In genomic region chr6:70921274-70922074, GRCm38 (mm10) we compare ENCODE assay signal across 9 mouse cellular contexts. TPM values are rescaled to one million over a fixed set of nuclear protein-coding genes. Genes with fewer than 3 reads are reported as not detected.
DNase-seq lines count a peak whose midpoint lies in the region; ATAC-seq and TF ChIP-seq lines count a peak whose summit lies in the region.
"Had no signal": no experiment of that assay in that cellular context is flagged by ENCODE, and none has a peak within 500 bp of the region (broad histone marks: within the 10 kb centered on the region; RNA-seq: fewer than 3 reads in every experiment).

No protein-coding gene starts in this region.

- H3K4me2 ChIP-seq in liver, embryonic 12.5 days = peak overlapping the region; percentile 37; the same call in 1 of the 2 replicates

- H3K9me3 ChIP-seq in heart, embryonic 10.5 days = no peaks in the 10 kb centered on the region
- no peaks in the 10 kb centered on the region for H3K9me3 ChIP-seq in liver, embryonic 12.5 days (replicated peaks)

- in situ Hi-C loops in Patski (cut with MboI; ENCODE audit: low pct_unique_long_range_greater_than_20kb) = loop anchor here (5.0 kb wide), 1 partner anchor 119 kb away; no protein-coding TSS in a partner anchor

- TF ChIP-seq CTCF in Patski (IDR thresholded peaks at IDR 0.05) = peak; percentile 93

- H3K36me3 ChIP-seq in heart, embryonic 10.5 days = no peaks in the 10 kb centered on the region
- no peaks in the 10 kb centered on the region for H3K36me3 ChIP-seq in liver, embryonic 12.5 days

- peak; percentile 44 for ATAC-seq in Patski
- peak; percentile 83 for ATAC-seq in common myeloid progenitor, adult 5-6 weeks (replicated peaks; ENCODE audit: low read depth, poor library complexity, severe bottlenecking)
- no peak for ATAC-seq in liver, embryonic 12.5 days

- peaks cover 7% of the 10 kb centered on the region for H3K4me1 ChIP-seq in heart, embryonic 10.5 days
- no peaks in the 10 kb centered on the region for H3K4me1 ChIP-seq in liver, embryonic 12.5 days

- H3K9ac ChIP-seq in liver, embryonic 12.5 days = no peak overlapping the region

- CTCF ChIA-PET in Patski (lab: Charles Lee) = interaction anchor here (0.6 to 4.5 kb wide), 12 partner anchors 13 to 122 kb away, joined by 3 to 24 read pairs (median 3); no protein-coding TSS in a partner anchor

- POLR2A ChIA-PET in Patski (lab: Charles Lee) = no interaction called here

- H3K4me3 ChIP-seq in heart, embryonic 10.5 days = peak overlapping the region; percentile 42
- H3K4me3 ChIP-seq in liver, embryonic 12.5 days = no peak overlapping the region

- peak; percentile 50 to 53 for DNase-seq in B cell, adult 2 months
- DNase-seq in Patski (ENCODE audit: low read depth, low spot score) = no peak
- DNase-seq in heart, embryonic 10.5 days (ENCODE audit: low spot score) = no peak
- DNase-seq in kidney, adult 9 months = peak; percentile 39
- peak; percentile 61 for DNase-seq in neural tube, embryonic 10.5 days (ENCODE audit: extremely low spot score, low spot score)
- DNase-seq in thymus, postnatal 0 days (ENCODE audit: low spot score) = peak; percentile 39

- WGBS in heart, embryonic 10.5 days = 5% methylated on average over 22 of the region's 22 CpGs
- 16% methylated on average over 22 of the region's 22 CpGs for WGBS in liver, embryonic 12.5 days (ENCODE audit: insufficient replicate concordance)

- H3K27me3 ChIP-seq in Patski = peaks cover 4% of the 10 kb centered on the region
- H3K27me3 ChIP-seq in heart, embryonic 10.5 days (ENCODE audit: insufficient read depth, poor library complexity, severe bottlenecking) = 0 out of 2 replicates have a peak, but pooled peaks cover 8% of the 10 kb centered on the region
- peaks cover 19% of the 10 kb centered on the region; the same call in 1 of the 2 replicates for H3K27me3 ChIP-seq in liver, embryonic 12.5 days (replicated peaks)

- H3K27ac ChIP-seq in heart, embryonic 10.5 days = no peak overlapping the region
- no peak overlapping the region for H3K27ac ChIP-seq in liver, embryonic 12.5 days

RNA-seq across cellular contexts. Expression of gene Tex37, which starts 2.7 kb away (rescaled TPM):
- polyA plus RNA-seq in Patski (2021) = not detected
- total RNA-seq in common myeloid progenitor, adult 5-6 weeks (2017) = not detected in 2 replicates
- polyA plus RNA-seq in heart, embryonic 10.5 days (2016; fragmentation: Nextera tagmentation; extraction: Ambion mirVana) = not detected in 2 replicates
- not detected in 2 replicates for polyA plus RNA-seq in liver, embryonic 12.5 days (2016; fragmentation: Nextera tagmentation; extraction: Ambion mirVana)
- 0.15 TPM in 1 of 2 replicates, not detected in the other for polyA plus RNA-seq in thymus, postnatal 0 days (2015; fragmentation: Nextera tagmentation; extraction: Ambion mirVana)
- total RNA-seq: heart, adult 18-20 months had no signal

RNA-seq across cellular contexts. Expression of gene Foxi3, which starts 34.9 kb away (rescaled TPM):
- polyA plus RNA-seq in Patski (2021) = not detected
- not detected in 2 replicates for total RNA-seq in common myeloid progenitor, adult 5-6 weeks (2017)
- polyA plus RNA-seq in heart, embryonic 10.5 days (2016; fragmentation: Nextera tagmentation; extraction: Ambion mirVana) = not detected in 2 replicates
- polyA plus RNA-seq in liver, embryonic 12.5 days (2016; fragmentation: Nextera tagmentation; extraction: Ambion mirVana) = not detected in 2 replicates
- polyA plus RNA-seq in thymus, postnatal 0 days (2015; fragmentation: Nextera tagmentation; extraction: Ambion mirVana) = not detected in 2 replicates
- total RNA-seq: heart, adult 18-20 months had no signal

Comparison
In these comparisons a context has a peak if more than half of its experiments do, and no peak if none do; other contexts are left out.
1. DNase-seq: peak in B cell, adult 2 months (2 of 2), kidney, adult 9 months (single experiment), neural tube, embryonic 10.5 days (single experiment) and thymus, postnatal 0 days (single experiment); none in Patski (single experiment) and heart, embryonic 10.5 days (single experiment).